ENCODE assay signal across 20 mouse cellular contexts in the genomic region with DNA sequence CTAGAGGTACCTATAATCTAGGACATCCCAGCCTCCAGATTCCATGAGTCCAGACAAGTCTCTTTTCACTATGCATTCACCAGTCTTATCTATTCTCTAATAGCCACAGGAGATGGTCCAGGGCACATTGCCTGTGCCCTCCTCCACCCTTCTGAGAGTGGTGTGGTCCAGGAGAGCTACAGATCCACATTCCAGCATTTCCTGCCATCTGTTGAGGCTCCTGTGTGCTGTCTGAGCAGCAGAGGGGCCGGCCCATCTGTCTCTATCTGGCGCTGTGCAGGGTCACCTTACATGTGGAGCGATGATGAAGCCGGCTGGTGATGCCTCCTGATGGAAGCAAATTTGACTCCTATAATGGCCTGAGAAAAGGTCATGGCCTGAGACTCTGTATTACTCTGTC.
A peak's percentile ranks its signal among the peaks of the same experiment; 100 is the strongest.
DNase-seq lines count a peak whose midpoint lies in the region; ATAC-seq and TF ChIP-seq lines count a peak whose summit lies in the region.
"Had no signal": no experiment of that assay in that cellular context is flagged by ENCODE, and none has a peak within 500 bp of the region (broad histone marks: within the 10 kb centered on the region; RNA-seq: fewer than 3 reads in every experiment).

No protein-coding gene starts in this region.

- no peaks in the 10 kb centered on the region for H3K9me3 ChIP-seq in neural tube, embryonic 15.5 days (replicated peaks)
- no peaks in the 10 kb centered on the region for H3K9me3 ChIP-seq in forebrain, postnatal 0 days (ENCODE audit: low read length)
- H3K9me3 ChIP-seq: forebrain, embryonic 12.5 days; limb, embryonic 12.5 days; liver, embryonic 13.5 days; lung, embryonic 15.5 days; midbrain, embryonic 15.5 days had no signal

- H3K9ac ChIP-seq in neural tube, embryonic 15.5 days (replicated peaks): no peak overlapping the region
- H3K9ac ChIP-seq in forebrain, postnatal 0 days: no peak overlapping the region
- H3K9ac ChIP-seq: forebrain, embryonic 12.5 days; limb, embryonic 12.5 days; liver, embryonic 13.5 days; lung, embryonic 15.5 days; midbrain, embryonic 15.5 days had no signal

- H3K4me1 ChIP-seq in neural tube, embryonic 15.5 days: peaks cover 10% of the 10 kb centered on the region
- H3K4me1 ChIP-seq in forebrain, postnatal 0 days (ENCODE audit: insufficient read depth): peaks cover 13% of the 10 kb centered on the region
- H3K4me1 ChIP-seq: liver, embryonic 13.5 days; lung, embryonic 15.5 days had no signal

- no peak overlapping the region for H3K4me3 ChIP-seq in neural tube, embryonic 15.5 days (replicated peaks)
- H3K4me3 ChIP-seq in forebrain, postnatal 0 days (ENCODE audit: low read depth, low read length): no peak overlapping the region
- H3K4me3 ChIP-seq: forebrain, embryonic 12.5 days; left cerebral cortex, adult 2 months; limb, embryonic 12.5 days; liver, embryonic 13.5 days; lung, embryonic 15.5 days; midbrain, embryonic 15.5 days had no signal

- no peak overlapping the region for H3K27ac ChIP-seq in neural tube, embryonic 15.5 days (replicated peaks)
- H3K27ac ChIP-seq in forebrain, postnatal 0 days (ENCODE audit: low read depth, low read length): no peak overlapping the region
- H3K27ac ChIP-seq: forebrain, embryonic 12.5 days; left cerebral cortex, adult 2 months; limb, embryonic 12.5 days; liver, embryonic 13.5 days; lung, embryonic 15.5 days; midbrain, embryonic 15.5 days had no signal

- H3K27me3 ChIP-seq in neural tube, embryonic 15.5 days (replicated peaks): no peaks in the 10 kb centered on the region
- no peaks in the 10 kb centered on the region for H3K27me3 ChIP-seq in forebrain, postnatal 0 days (ENCODE audit: insufficient read depth, low read length)
- H3K27me3 ChIP-seq: liver, embryonic 13.5 days; midbrain, embryonic 15.5 days had no signal

- ATAC-seq in neural tube, embryonic 15.5 days (ENCODE audit: low FRiP score): no peak
- ATAC-seq in forebrain, postnatal 0 days: no peak
- ATAC-seq: CD4-positive, CD25-positive, alpha-beta regulatory T cell, adult 4 months; inflammation-experienced regulatory T-cells, adult 6 months; midbrain, embryonic 15.5 days had no signal

- DNase-seq in heart, adult 11 months: peak; percentile 74
- DNase-seq in heart, postnatal 4 days: no peak
- peak; percentile 40 for DNase-seq in neural tube, embryonic 10.5 days (ENCODE audit: extremely low spot score, low spot score)
- DNase-seq in embryo, embryonic 10 days (ENCODE audit: low spot score): peak; percentile 53
- DNase-seq in retina, postnatal 1 day: peak; percentile 19
- no peak for DNase-seq in forebrain, postnatal 0 days
- no peak for DNase-seq in ovary, adult 18-20 months (ENCODE audit: low spot score)
- DNase-seq: heart, postnatal 14 days; liver, embryonic 13.5 days; right cerebral cortex, postnatal 25 days had no signal

- 68% methylated on average over 4 of the region's 4 CpGs for WGBS in neural tube, embryonic 15.5 days
- 73% methylated on average over 4 of the region's 4 CpGs for whole genome bisulfite sequencing in forebrain, postnatal 0 days

- TF ChIP-seq CTCF in forebrain, postnatal 0 days (IDR thresholded peaks at IDR 0.05; ENCODE audit: low read depth): no peak

- H3K4me2 ChIP-seq in neural tube, embryonic 15.5 days: no peak overlapping the region
- H3K4me2 ChIP-seq in forebrain, postnatal 0 days (ENCODE audit: low read depth): no peak overlapping the region
- H3K4me2 ChIP-seq: forebrain, embryonic 12.5 days; heart, embryonic 11.5 days; limb, embryonic 12.5 days; liver, embryonic 13.5 days; lung, embryonic 15.5 days; midbrain, embryonic 15.5 days had no signal

- H3K36me3 ChIP-seq in neural tube, embryonic 15.5 days: no peaks in the 10 kb centered on the region
- H3K36me3 ChIP-seq in forebrain, postnatal 0 days (ENCODE audit: insufficient read depth): no peaks in the 10 kb centered on the region
- H3K36me3 ChIP-seq: forebrain, embryonic 12.5 days; G1E; limb, embryonic 12.5 days; liver, embryonic 13.5 days; lung, embryonic 15.5 days; midbrain, embryonic 15.5 days had no signal

Comparison
In these comparisons a context has a peak if more than half of its experiments do, and no peak if none do; other contexts are left out.
1. DNase-seq: peak in heart, adult 11 months (single experiment), neural tube, embryonic 10.5 days (single experiment), embryo, embryonic 10 days (single experiment) and retina, postnatal 1 day (single experiment); none in heart, postnatal 4 days (single experiment), forebrain, postnatal 0 days (single experiment) and ovary, adult 18-20 months (single experiment).